Mouse (Mus musculus): ENCODE measurements around the gene Epha5. TPM values are rescaled to one million over a fixed set of nuclear protein-coding genes. Genes with fewer than 3 reads are reported as not detected.

Epha5 gene
- polyA plus RNA-seq, 1 experiment from 2014 or later, result not detected

GRCm38 (mm10) chr5:84320553-84320952, 96.6 kb downstream of the Epha5 start:
- Histone ChIP-seq H3K27ac (ENCODE audit: low read length) (no peak overlapping the region), H3K4me1 (ENCODE audit: control insufficient read depth, low read depth, low read length) (no peaks in the 10 kb centered on the region), H3K27me3 (ENCODE audit: control insufficient read depth, insufficient read depth, low read depth, low read length) (no peaks in the 10 kb centered on the region), H3K9me3 (replicated peaks; ENCODE audit: control insufficient read depth, low read length) (no peaks in the 10 kb centered on the region), H3K4me3 (ENCODE audit: low read depth, low read length) (no peak overlapping the region), H3K36me3 (ENCODE audit: control insufficient read depth, insufficient read depth) (no peaks in the 10 kb centered on the region), H3K9ac (ENCODE audit: low read depth, low read length) (no peak overlapping the region), H3K4me2 (ENCODE audit: low read depth, low read length) (no peak overlapping the region)
- ATAC-seq (ENCODE audit: low read depth), result no peak
- 56% methylated on average over 1 of the region's 1 CpGs for WGBS (ENCODE audit: insufficient replicate concordance)

GRCm38 (mm10) chr5:84320138-84320537, 97.0 kb downstream of the Epha5 start:
- Histone ChIP-seq H3K36me3 (ENCODE audit: control insufficient read depth, insufficient read depth) (no peaks in the 10 kb centered on the region), H3K9ac (ENCODE audit: low read depth, low read length) (no peak overlapping the region), H3K27ac (ENCODE audit: low read length) (no peak overlapping the region), H3K4me3 (ENCODE audit: low read depth, low read length) (no peak overlapping the region), H3K4me2 (ENCODE audit: low read depth, low read length) (no peak overlapping the region), H3K4me1 (ENCODE audit: control insufficient read depth, low read depth, low read length) (no peaks in the 10 kb centered on the region), H3K9me3 (replicated peaks; ENCODE audit: control insufficient read depth, low read length) (no peaks in the 10 kb centered on the region), H3K27me3 (ENCODE audit: control insufficient read depth, insufficient read depth, low read depth, low read length) (no peaks in the 10 kb centered on the region)
- WGBS (ENCODE audit: insufficient replicate concordance), result 55% methylated on average over 4 of the region's 4 CpGs
- no peak for ATAC-seq (ENCODE audit: low read depth)

- Histone ChIP-seq H3K36me3 (ENCODE audit: control insufficient read depth, insufficient read depth) (no peaks in the 10 kb centered on the region), H3K27me3 (ENCODE audit: control insufficient read depth, insufficient read depth, low read depth, low read length) (no peaks in the 10 kb centered on the region), H3K27ac (ENCODE audit: low read length) (no peak overlapping the region), H3K4me2 (ENCODE audit: low read depth, low read length) (no peak overlapping the region), H3K4me3 (ENCODE audit: low read depth, low read length) (no peak overlapping the region), H3K4me1 (ENCODE audit: control insufficient read depth, low read depth, low read length) (no peaks in the 10 kb centered on the region), H3K9ac (ENCODE audit: low read depth, low read length) (no peak overlapping the region), H3K9me3 (replicated peaks; ENCODE audit: control insufficient read depth, low read length) (no peaks in the 10 kb centered on the region)
- ATAC-seq (ENCODE audit: low read depth), result no peak
- 38% methylated on average over 8 of the region's 8 CpGs for WGBS (ENCODE audit: insufficient replicate concordance)
Measured at GRCm38 (mm10) chr5:84318814-84319340, 98.3 kb downstream of the Epha5 start.

- 67% methylated on average over 4 of the region's 4 CpGs for WGBS (ENCODE audit: insufficient replicate concordance)
- no peaks in the 10 kb centered on the region for H3K4me1 ChIP-seq (ENCODE audit: control insufficient read depth, low read depth, low read length)
- no peak overlapping the region for H3K9ac ChIP-seq (ENCODE audit: low read depth, low read length)
- H3K27me3 ChIP-seq (ENCODE audit: control insufficient read depth, insufficient read depth, low read depth, low read length), result no peaks in the 10 kb centered on the region
- H3K4me2 ChIP-seq (ENCODE audit: low read depth, low read length), result no peak overlapping the region
- no peak overlapping the region for H3K4me3 ChIP-seq (ENCODE audit: low read depth, low read length)
- no peaks in the 10 kb centered on the region for H3K36me3 ChIP-seq (ENCODE audit: control insufficient read depth, insufficient read depth)
- no peaks in the 10 kb centered on the region for H3K9me3 ChIP-seq (replicated peaks; ENCODE audit: control insufficient read depth, low read length)
- H3K27ac ChIP-seq (ENCODE audit: low read length), result no peak overlapping the region
- ATAC-seq (ENCODE audit: low read depth), result no peak
Measured at GRCm38 (mm10) chr5:84317839-84318238, 99.3 kb downstream of the Epha5 start.

GRCm38 (mm10) chr5:84313619-84314018, 103.6 kb downstream of the Epha5 start:
- ATAC-seq (ENCODE audit: low read depth), result no peak
- Histone ChIP-seq H3K4me3 (ENCODE audit: low read depth, low read length) (no peak overlapping the region), H3K9ac (ENCODE audit: low read depth, low read length) (no peak overlapping the region), H3K36me3 (ENCODE audit: control insufficient read depth, insufficient read depth) (no peaks in the 10 kb centered on the region), H3K4me1 (ENCODE audit: control insufficient read depth, low read depth, low read length) (no peaks in the 10 kb centered on the region), H3K27ac (ENCODE audit: low read length) (no peak overlapping the region), H3K4me2 (ENCODE audit: low read depth, low read length) (no peak overlapping the region), H3K27me3 (ENCODE audit: control insufficient read depth, insufficient read depth, low read depth, low read length) (no peaks in the 10 kb centered on the region), H3K9me3 (replicated peaks; ENCODE audit: control insufficient read depth, low read length) (no peaks in the 10 kb centered on the region)
- WGBS (ENCODE audit: insufficient replicate concordance), result 63% methylated on average over 4 of the region's 4 CpGs

- Histone ChIP-seq H3K36me3 (ENCODE audit: control insufficient read depth, insufficient read depth) (no peaks in the 10 kb centered on the region), H3K9me3 (replicated peaks; ENCODE audit: control insufficient read depth, low read length) (no peaks in the 10 kb centered on the region), H3K27ac (ENCODE audit: low read length) (no peak overlapping the region), H3K4me1 (ENCODE audit: control insufficient read depth, low read depth, low read length) (no peaks in the 10 kb centered on the region), H3K4me3 (ENCODE audit: low read depth, low read length) (no peak overlapping the region), H3K27me3 (ENCODE audit: control insufficient read depth, insufficient read depth, low read depth, low read length) (no peaks in the 10 kb centered on the region), H3K9ac (ENCODE audit: low read depth, low read length) (no peak overlapping the region), H3K4me2 (ENCODE audit: low read depth, low read length) (no peak overlapping the region)
- no peak for ATAC-seq (ENCODE audit: low read depth)
- WGBS (ENCODE audit: insufficient replicate concordance), result 39% methylated on average over 8 of the region's 8 CpGs
Measured at GRCm38 (mm10) chr5:84298878-84299736, 118.1 kb downstream of the Epha5 start.

- 57% methylated on average over 3 of the region's 3 CpGs for WGBS (ENCODE audit: insufficient replicate concordance)
- Histone ChIP-seq H3K4me2 (ENCODE audit: low read depth, low read length) (no peak overlapping the region), H3K36me3 (ENCODE audit: control insufficient read depth, insufficient read depth) (no peaks in the 10 kb centered on the region), H3K4me3 (ENCODE audit: low read depth, low read length) (no peak overlapping the region), H3K9ac (ENCODE audit: low read depth, low read length) (no peak overlapping the region), H3K4me1 (ENCODE audit: control insufficient read depth, low read depth, low read length) (no peaks in the 10 kb centered on the region), H3K27ac (ENCODE audit: low read length) (no peak overlapping the region), H3K27me3 (ENCODE audit: control insufficient read depth, insufficient read depth, low read depth, low read length) (no peaks in the 10 kb centered on the region), H3K9me3 (replicated peaks; ENCODE audit: control insufficient read depth, low read length) (no peaks in the 10 kb centered on the region)
- ATAC-seq (ENCODE audit: low read depth), result no peak
Measured at GRCm38 (mm10) chr5:84289429-84289977, 127.7 kb downstream of the Epha5 start.

- Histone ChIP-seq H3K4me2 (ENCODE audit: low read depth, low read length) (no peak overlapping the region), H3K36me3 (ENCODE audit: control insufficient read depth, insufficient read depth) (no peaks in the 10 kb centered on the region), H3K27ac (ENCODE audit: low read length) (no peak overlapping the region), H3K9ac (ENCODE audit: low read depth, low read length) (no peak overlapping the region), H3K9me3 (replicated peaks; ENCODE audit: control insufficient read depth, low read length) (no peaks in the 10 kb centered on the region), H3K27me3 (ENCODE audit: control insufficient read depth, insufficient read depth, low read depth, low read length) (no peaks in the 10 kb centered on the region), H3K4me3 (ENCODE audit: low read depth, low read length) (no peak overlapping the region), H3K4me1 (ENCODE audit: control insufficient read depth, low read depth, low read length) (no peaks in the 10 kb centered on the region)
- no peak for ATAC-seq (ENCODE audit: low read depth)
- WGBS (ENCODE audit: insufficient replicate concordance), result 68% methylated on average over 22 of the region's 22 CpGs
Measured at GRCm38 (mm10) chr5:84281290-84282017, 135.7 kb downstream of the Epha5 start.

- H3K9ac ChIP-seq (ENCODE audit: low read depth, low read length), result no peak overlapping the region
- no peaks in the 10 kb centered on the region for H3K4me1 ChIP-seq (ENCODE audit: control insufficient read depth, low read depth, low read length)
- H3K27me3 ChIP-seq (ENCODE audit: control insufficient read depth, insufficient read depth, low read depth, low read length), result no peaks in the 10 kb centered on the region
- 65% methylated on average over 1 of the region's 1 CpGs for WGBS (ENCODE audit: insufficient replicate concordance)
- no peak overlapping the region for H3K4me3 ChIP-seq (ENCODE audit: low read depth, low read length)
- ATAC-seq (ENCODE audit: low read depth), result no peak
- no peak overlapping the region for H3K4me2 ChIP-seq (ENCODE audit: low read depth, low read length)
- no peak overlapping the region for H3K27ac ChIP-seq (ENCODE audit: low read length)
- no peaks in the 10 kb centered on the region for H3K36me3 ChIP-seq (ENCODE audit: control insufficient read depth, insufficient read depth)
- no peaks in the 10 kb centered on the region for H3K9me3 ChIP-seq (replicated peaks; ENCODE audit: control insufficient read depth, low read length)
Measured at GRCm38 (mm10) chr5:84276996-84277395, 140.2 kb downstream of the Epha5 start.

Data from liver, embryonic 16.5 days (tissue).